Mouse (Mus musculus) E14TG2a.4 (cell line): Measurements from ENCODE around the gene Dot1l.

ENCODE experiments used
- CTCF ChIP-seq: conservative IDR thresholded peaks from 2 replicates; pipeline ENCODE4 v1.5.1; 2014; ENCODE audit warnings: low read length
- NANOG ChIP-seq: IDR thresholded peaks from 2 replicates; pipeline ENCODE4 v1.6.1; 2014; ENCODE audit warnings: borderline replicate concordance, low read length, mixed read lengths

- TF ChIP-seq CTCF, result no peak
- no peak for TF ChIP-seq NANOG
These were observed 69.0 kb downstream of the Dot1l start for GRCm38 (mm10) chr10:80823847-80824643.
